Mouse (Mus musculus) frontal cortex, postnatal 14 days (tissue): ENCODE results near the gene Clps.

Experiments used
- DNase-seq, 2 experiments: peaks; one replicate each; pipeline ENCODE4 v3.0.0; 2022; ENCODE audit warnings: low spot score in 2 of 2

Gene Clps

GRCm38 (mm10) chr17:28518615-28519071, 41.9 kb downstream of the Clps start:
- no peak for DNase-seq

GRCm38 (mm10) chr17:28517956-28518614, 42.5 kb downstream of the Clps start:
- DNase-seq: peak; percentile 71 to 77

GRCm38 (mm10) chr17:28517441-28517955, 43.1 kb downstream of the Clps start, which contains the start of gene Fkbp5:
Gene Fkbp5, minus strand, starts transcription at chr17:28517527.
- peak in 1 of 2 experiments; percentile 48 for DNase-seq

GRCm38 (mm10) chr17:28516881-28517280, 43.7 kb downstream of the Clps start:
- DNase-seq: no peak

- DNase-seq: no peak
Measured at GRCm38 (mm10) chr17:28515431-28516341, 44.9 kb downstream of the Clps start.

GRCm38 (mm10) chr17:28514555-28514954, 46.0 kb downstream of the Clps start:
- DNase-seq: no peak

GRCm38 (mm10) chr17:28513844-28514243, 46.7 kb downstream of the Clps start:
- DNase-seq: no peak

GRCm38 (mm10) chr17:28513337-28513736, 47.2 kb downstream of the Clps start:
- DNase-seq: no peak

GRCm38 (mm10) chr17:28512696-28513095, 47.9 kb downstream of the Clps start:
- no peak for DNase-seq

- DNase-seq: no peak
Measured at GRCm38 (mm10) chr17:28511616-28512541, 48.7 kb downstream of the Clps start.

GRCm38 (mm10) chr17:28510445-28511342, 49.9 kb downstream of the Clps start:
- DNase-seq: no peak
